Mouse (Mus musculus): ENCODE results near the gene 5031410I06Rik.
"Not testable (repeated sequence)": the region's sequence is repeated elsewhere in the genome, so short reads cannot be mapped to it uniquely, and the experiment has no call there.

The 5031410I06Rik gene

DNA sequence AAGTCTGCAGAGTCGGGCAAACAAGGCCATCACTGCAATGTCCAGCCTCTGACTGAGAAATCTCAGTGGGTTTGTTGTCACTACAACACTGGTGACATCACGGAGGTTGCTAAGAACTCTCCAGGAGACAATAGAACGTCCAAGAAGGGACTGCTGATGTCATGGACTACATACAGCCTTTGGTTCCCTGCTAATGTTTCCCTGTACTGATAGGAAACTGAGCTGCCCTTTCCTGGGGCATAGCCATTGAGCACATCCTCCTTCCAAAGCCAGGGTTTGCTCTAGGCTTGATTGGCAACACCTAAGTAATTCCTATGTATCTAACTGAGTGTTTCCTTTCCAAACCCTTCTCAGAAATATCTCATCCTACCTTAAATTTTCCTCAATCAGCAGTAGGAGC, at the start of gene 5031410I06Rik:
TSS of gene 5031410I06Rik (minus strand) at position 101 of the 400 bp plus-strand sequence.
- in situ Hi-C loops (cut with MboI; ENCODE audit: low pct_unique_long_range_greater_than_20kb in 1 of 2, low sequenced_read_pairs in 2 of 2, unreplicated experiment in 1 of 2), result not testable (repeated sequence)

DNA sequence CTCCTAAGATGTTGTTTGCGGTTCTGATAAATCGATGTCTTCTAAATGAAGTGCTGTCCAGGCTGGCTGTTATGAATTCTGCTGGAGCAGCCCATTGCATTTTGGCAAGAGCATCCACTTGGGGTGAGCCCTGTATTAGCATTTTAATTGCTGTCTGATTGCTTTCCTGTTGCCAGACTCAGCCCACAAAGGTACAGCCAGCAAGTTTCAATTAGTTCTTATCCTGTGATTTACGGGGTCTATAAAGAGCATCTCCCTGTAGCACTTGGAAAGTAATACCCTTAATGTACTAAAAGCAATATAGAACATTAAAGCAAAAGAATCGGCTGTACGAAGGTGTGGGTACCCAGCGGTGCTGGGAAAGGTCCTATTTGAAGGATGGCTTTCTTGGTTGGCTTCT, 37.7 kb upstream of the 5031410I06Rik start:
- in situ Hi-C loops (cut with MboI; ENCODE audit: low pct_unique_long_range_greater_than_20kb in 1 of 2, low sequenced_read_pairs in 2 of 2, unreplicated experiment in 1 of 2), result no loop called here

DNA sequence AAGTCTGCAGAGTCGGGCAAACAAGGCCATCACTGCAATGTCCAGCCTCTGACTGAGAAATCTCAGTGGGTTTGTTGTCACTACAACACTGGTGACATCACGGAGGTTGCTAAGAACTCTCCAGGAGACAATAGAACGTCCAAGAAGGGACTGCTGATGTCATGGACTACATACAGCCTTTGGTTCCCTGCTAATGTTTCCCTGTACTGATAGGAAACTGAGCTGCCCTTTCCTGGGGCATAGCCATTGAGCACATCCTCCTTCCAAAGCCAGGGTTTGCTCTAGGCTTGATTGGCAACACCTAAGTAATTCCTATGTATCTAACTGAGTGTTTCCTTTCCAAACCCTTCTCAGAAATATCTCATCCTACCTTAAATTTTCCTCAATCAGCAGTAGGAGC, 16.2 kb upstream of the 5031410I06Rik start, which contains the start of gene Gm10220:
TSS of gene Gm10220 (minus strand) at position 101 of the 400 bp plus-strand sequence.
- in situ Hi-C loops (cut with MboI; ENCODE audit: low pct_unique_long_range_greater_than_20kb in 1 of 2, low sequenced_read_pairs in 2 of 2, unreplicated experiment in 1 of 2), result not testable (repeated sequence)

- in situ Hi-C loops (cut with MboI; ENCODE audit: low pct_unique_long_range_greater_than_20kb in 1 of 2, low sequenced_read_pairs in 2 of 2, unreplicated experiment in 1 of 2), result not testable (repeated sequence)
These were observed 16.0 kb downstream of the 5031410I06Rik start, which contains the start of gene Gm10471 for GRCm38 (mm10) chr5:26089191-26089590. Gene Gm10471 (minus strand): TSS chr5:26089291.

DNA sequence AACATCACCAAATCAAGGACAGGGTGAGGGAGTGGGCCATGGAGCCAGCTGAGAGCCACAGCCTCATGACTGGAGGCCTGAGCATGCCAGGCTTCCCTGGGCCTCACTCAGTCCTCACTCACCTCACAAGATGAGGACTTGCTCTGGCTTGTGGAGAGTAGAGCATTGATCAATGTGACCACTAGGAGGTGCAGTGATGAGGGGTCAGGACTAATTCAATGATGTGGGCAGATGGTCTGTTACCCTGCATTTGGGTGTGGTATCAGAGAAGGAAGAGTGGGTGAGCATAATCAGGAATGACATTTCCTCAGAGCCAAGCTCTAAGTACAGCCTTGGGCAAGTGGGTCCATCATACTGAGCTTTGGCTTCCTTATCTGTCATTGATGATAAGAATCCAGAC, 26.1 kb downstream of the 5031410I06Rik start:
- in situ Hi-C loops (cut with MboI; ENCODE audit: low pct_unique_long_range_greater_than_20kb in 1 of 2, low sequenced_read_pairs in 2 of 2, unreplicated experiment in 1 of 2), result not testable (repeated sequence)

- in situ Hi-C loops (cut with MboI; ENCODE audit: low pct_unique_long_range_greater_than_20kb in 1 of 2, low sequenced_read_pairs in 2 of 2, unreplicated experiment in 1 of 2), result no loop called here
These were observed 34.4 kb downstream of the 5031410I06Rik start for GRCm38 (mm10) chr5:26070716-26071115.

DNA sequence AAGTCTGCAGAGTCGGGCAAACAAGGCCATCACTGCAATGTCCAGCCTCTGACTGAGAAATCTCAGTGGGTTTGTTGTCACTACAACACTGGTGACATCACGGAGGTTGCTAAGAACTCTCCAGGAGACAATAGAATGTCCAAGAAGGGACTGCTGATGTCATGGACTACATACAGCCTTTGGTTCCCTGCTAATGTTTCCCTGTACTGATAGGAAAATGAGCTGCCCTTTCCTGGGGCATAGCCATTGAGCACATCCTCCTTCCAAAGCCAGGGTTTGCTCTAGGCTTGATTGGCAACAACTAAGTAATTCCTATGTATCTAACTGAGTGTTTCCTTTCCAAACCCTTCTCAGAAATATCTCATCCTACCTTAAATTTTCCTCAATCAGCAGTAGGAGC, 46.7 kb downstream of the 5031410I06Rik start, which contains the start of gene Gm7347:
TSS of gene Gm7347 (minus strand) at position 101 of the 400 bp plus-strand sequence.
- in situ Hi-C loops (cut with MboI; ENCODE audit: low pct_unique_long_range_greater_than_20kb in 1 of 2, low sequenced_read_pairs in 2 of 2, unreplicated experiment in 1 of 2), result not testable (repeated sequence)

Measured in mouse embryonic stem cell (cell line).